Mouse (Mus musculus) olfactory bulb, adult 2 months (tissue): ENCODE measurements around the gene Mid1.
"Not testable (repeated sequence)": the region's sequence is repeated elsewhere in the genome, so short reads cannot be mapped to it uniquely, and the experiment has no call there.

Experiments
- CTCF ChIP-seq: fragments of 200-500 bp; IDR thresholded peaks from 2 replicates; pipeline ENCODE4 v1.5.1; 2012; ENCODE audit warnings: low read depth, mild to moderate bottlenecking, low read length, moderate library complexity; ENCODE audit not compliant: insufficient read depth
- POLR2A ChIP-seq: fragments of 200-500 bp; IDR thresholded peaks from 2 replicates; pipeline ENCODE4 v1.6.1; 2012; ENCODE audit warnings: mild to moderate bottlenecking, low read depth, low read length, moderate library complexity; ENCODE audit not compliant: insufficient read depth

- TF ChIP-seq POLR2A, CTCF: not testable (repeated sequence)
These were observed 305.0 kb downstream of the Mid1 start for GRCm38 (mm10) chrX:169989691-169990631.
